Comparison of ENCODE assay signal across 8 mouse cellular contexts in the genomic region with DNA sequence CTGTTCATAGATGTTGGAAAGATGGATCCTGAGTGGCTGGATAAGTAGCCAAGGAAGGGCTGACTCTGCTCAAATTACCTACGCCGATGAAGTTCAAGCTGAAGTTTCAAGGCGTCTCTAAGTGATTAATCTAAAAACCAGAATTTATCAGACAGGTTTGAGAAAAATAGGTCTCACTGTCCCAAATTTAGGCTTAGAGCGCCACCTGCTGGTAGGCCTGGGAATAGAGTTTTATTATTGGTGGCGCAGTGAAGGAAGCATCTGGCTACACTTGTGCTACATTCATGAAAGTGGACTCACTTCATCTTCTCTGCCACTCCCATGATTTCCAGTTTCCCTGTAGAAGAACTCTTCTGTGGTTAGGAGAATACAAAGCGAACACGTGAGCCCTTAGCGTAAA.
DNase-seq lines count a peak whose midpoint lies in the region; TF ChIP-seq lines count a peak whose summit lies in the region.
"Had no signal": no experiment of that assay in that cellular context is flagged by ENCODE, and none has a peak within 500 bp of the region (broad histone marks: within the 10 kb centered on the region; RNA-seq: fewer than 3 reads in every experiment).

No protein-coding gene starts in this region.

- peak; percentile 70 for DNase-seq in R1 (ENCODE audit: low read depth, low spot score)
- peak; percentile 91 to 92 for DNase-seq in cerebellum, postnatal 14 days
- DNase-seq in gastrocnemius, adult 8-10 months (ENCODE audit: low spot score in 2 of 2) = peak; percentile 25 to 33
- DNase-seq in layer of hippocampus, adult 2 months (ENCODE audit: low spot score in 2 of 2) = peak; percentile 77 to 93
- DNase-seq in lung, postnatal 14 days = peak; percentile 77
- peak; percentile 31 to 69 for DNase-seq in spleen, postnatal 10 days (ENCODE audit: low spot score in 2 of 2)

- H3K9me3 ChIP-seq in E14TG2a.4 (ENCODE audit: low read length) = no peaks in the 10 kb centered on the region
- H3K9me3 ChIP-seq: stomach, embryonic 15.5 days had no signal

- no peak overlapping the region for H3K4me3 ChIP-seq in E14TG2a.4 (replicated peaks; ENCODE audit: low read length)
- H3K4me3 ChIP-seq in layer of hippocampus, adult 2 months = no peak overlapping the region
- H3K4me3 ChIP-seq: stomach, embryonic 15.5 days had no signal

- no peak overlapping the region for H3K27ac ChIP-seq in layer of hippocampus, adult 2 months
- H3K27ac ChIP-seq: stomach, embryonic 15.5 days had no signal

- peaks cover 12% of the 10 kb centered on the region for H3K4me1 ChIP-seq in E14TG2a.4 (replicated peaks; ENCODE audit: low read depth, low read length)
- H3K4me1 ChIP-seq: stomach, embryonic 15.5 days had no signal

- H3K27me3 ChIP-seq in E14TG2a.4 (ENCODE audit: insufficient read depth, low read length) = peaks cover 23% of the 10 kb centered on the region

- peak; percentile 92 for TF ChIP-seq CTCF in E14TG2a.4 (conservative IDR thresholded peaks at IDR 0.05; ENCODE audit: low read length)
- peak; percentile 95 for TF ChIP-seq CTCF in layer of hippocampus, adult 2 months (conservative IDR thresholded peaks at IDR 0.05)

- H3K36me3 ChIP-seq in E14TG2a.4 (ENCODE audit: insufficient read depth, low read length) = no peaks in the 10 kb centered on the region
- H3K36me3 ChIP-seq: stomach, embryonic 15.5 days had no signal

Comparison
In these comparisons a context has a peak if more than half of its experiments do, and no peak if none do; other contexts are left out.
1. DNase-seq: peak in every context shown above with its lines; median percentile 92 in cerebellum, postnatal 14 days; 85 in layer of hippocampus, adult 2 months; 77 in lung, postnatal 14 days; 70 in R1; 50 in spleen, postnatal 10 days; 29 in gastrocnemius, adult 8-10 months.